Mouse (Mus musculus) neutrophil, adult 5-6 weeks (primary cell): ENCODE measurements around the gene Cs. TPM values are rescaled to one million over a fixed set of nuclear protein-coding genes. Genes with fewer than 3 reads are reported as not detected.
"Not testable (repeated sequence)": the region's sequence is repeated elsewhere in the genome, so short reads cannot be mapped to it uniquely, and the experiment has no call there.

Experiments used
- ATAC-seq: fragments of 151-379, 151-347 bp; 2 replicates; pipeline ENCODE4 v1.8.0; 2017; ENCODE audit warnings: mild to moderate bottlenecking, moderate TSS enrichment; ENCODE audit not compliant: insufficient number of reproducible peaks, poor library complexity, low FRiP score, severe bottlenecking; ENCODE audit errors: extremely low read depth
- total RNA-seq: library from RNA; stranded (forward); fragments of 200-1000 nt; gene quantifications from 2 replicates; pipeline ENCODE4 v1.2.3, GENCODE M21; 2017

Cs gene
- total RNA-seq = 82.9 and 84.7 TPM in 2 replicates

DNA sequence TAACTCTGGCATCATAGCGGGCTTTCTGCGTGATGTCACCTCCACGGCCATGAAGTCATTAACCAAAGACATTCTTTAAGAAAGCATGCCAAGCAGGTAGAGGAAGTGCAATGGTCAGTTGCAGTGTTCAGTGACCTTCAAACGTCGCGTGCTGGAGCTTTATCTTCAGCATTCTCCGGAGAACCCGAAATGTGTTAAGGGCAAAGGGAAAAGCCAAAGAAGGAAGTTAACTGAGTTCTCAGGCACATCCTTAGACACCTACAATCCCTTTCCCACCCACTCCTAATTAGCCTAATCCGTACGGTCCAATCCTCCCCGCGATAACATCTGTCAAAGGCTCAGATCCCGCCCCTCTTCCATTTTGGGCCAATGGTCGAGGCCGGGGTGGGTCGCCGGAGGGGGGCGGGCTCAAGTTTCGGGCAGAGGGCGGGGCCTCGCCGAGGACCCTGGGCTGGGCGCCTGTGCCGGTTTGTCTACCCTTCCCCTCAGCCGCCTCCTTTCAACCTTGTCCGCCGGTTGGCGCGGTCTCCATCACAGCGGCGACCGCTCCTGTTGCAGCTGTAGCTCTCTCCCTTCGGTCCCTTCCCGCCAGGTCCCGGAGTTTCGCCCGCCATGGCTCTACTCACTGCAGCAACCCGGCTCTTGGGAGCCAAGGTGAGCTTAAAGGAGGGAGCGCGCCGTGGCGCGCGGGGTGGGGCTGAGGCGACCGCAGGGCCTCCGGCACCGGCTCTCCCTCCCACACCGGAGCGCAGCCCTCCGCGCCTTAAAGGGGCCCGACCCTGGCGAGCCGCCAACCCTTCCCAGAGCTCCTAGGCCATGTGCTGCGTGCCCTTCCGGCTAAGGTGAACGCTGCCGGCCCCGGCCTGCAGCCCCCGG is at the start of gene Cs:
Cs (plus strand) TSS at position 429 of the 876 bp plus-strand sequence.
- ATAC-seq = peak; percentile 95

DNA sequence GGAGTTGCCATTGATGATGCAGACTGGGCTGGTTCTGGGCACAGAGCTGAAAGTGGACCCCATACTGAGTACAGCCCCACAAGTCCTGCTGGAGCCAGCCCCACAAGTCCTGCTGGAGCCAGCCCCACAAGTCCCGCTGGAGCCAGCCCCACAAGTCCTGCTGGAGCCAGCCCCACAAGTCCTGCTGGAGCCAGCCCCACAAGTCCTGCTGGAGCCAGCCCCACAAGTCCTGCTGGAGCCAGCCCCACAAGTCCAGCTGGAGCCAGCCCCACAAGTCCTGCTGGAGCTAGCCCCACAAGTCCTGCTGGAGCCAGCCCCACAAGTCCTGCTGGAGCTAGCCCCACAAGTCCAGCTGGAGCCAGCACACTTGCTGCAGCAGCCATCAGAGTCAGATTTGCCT is 46.9 kb upstream of the Cs start:
- not testable (repeated sequence) for ATAC-seq

DNA sequence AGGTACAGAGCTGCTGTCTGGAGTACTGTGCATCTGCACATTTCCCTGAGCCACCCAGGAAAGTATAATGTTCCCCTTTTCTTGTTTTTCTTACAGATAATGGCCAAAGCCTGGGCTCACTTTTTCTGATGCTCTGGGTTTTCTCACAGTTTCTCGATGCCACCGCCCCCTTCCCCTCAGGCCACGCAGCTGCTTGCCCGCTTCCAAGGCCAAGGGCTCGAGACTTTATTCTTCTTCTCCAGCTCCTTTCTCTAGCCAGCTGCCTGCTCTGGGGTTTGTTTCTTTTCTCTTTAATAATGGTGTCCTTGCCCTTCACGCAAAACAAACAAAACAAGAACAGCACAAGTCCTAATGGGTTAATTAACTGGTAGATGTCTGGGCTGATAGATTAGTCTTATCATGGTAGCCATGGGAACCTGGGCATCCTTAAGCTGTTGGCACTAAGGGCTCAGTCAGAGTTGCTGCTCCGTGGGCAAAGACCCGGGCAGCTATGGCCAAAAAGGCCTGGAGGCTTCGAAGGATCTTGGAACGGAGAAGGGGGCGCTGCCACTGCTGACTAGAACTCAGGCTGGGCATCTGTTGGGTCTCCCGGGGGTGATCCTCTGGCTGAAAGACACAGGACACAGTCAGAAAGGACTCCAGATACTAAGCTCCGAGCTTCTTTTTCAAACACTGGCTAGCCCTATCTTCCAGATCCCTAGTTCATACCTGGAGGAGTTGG is 41.0 kb upstream of the Cs start:
- ATAC-seq = no peak

DNA sequence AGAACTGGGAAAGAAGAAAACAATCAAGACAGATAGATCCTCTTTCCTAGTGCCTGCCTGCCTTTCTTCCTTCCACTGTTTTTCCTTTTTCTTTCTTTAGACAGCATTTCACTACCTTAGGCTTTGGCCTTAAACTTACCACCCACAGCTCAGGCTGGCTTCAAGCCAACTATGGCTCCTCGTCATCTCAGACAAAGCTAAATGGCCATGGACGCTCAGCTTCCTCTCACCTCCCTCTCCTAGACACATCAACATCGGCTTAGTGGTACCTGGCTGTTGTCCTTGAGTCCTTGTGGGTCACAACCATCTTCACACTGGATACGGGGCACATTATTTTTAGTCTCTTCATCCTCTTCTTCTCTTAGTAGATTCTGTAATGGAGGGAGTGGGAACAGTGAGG is 40.3 kb upstream of the Cs start:
- no peak for ATAC-seq

DNA sequence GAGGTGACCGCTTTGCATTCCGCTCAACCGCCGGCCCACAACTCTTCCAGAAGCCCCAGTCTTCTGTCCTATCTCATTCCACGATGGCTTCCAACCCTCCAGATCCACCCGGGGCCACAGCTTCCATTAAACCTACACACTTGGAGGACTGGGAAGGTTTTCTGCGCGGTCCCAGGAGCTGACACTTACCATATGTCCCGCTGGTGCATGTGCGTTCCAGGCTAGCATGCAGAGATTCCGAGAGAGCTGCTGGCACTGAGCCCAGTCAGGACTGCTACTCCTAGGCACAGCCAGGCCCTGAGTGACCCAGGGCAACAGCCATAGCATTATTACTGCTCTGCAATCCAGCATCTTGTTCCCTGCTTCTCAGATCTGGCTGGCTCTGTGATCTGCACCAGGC is 39.9 kb upstream of the Cs start:
- no peak for ATAC-seq

DNA sequence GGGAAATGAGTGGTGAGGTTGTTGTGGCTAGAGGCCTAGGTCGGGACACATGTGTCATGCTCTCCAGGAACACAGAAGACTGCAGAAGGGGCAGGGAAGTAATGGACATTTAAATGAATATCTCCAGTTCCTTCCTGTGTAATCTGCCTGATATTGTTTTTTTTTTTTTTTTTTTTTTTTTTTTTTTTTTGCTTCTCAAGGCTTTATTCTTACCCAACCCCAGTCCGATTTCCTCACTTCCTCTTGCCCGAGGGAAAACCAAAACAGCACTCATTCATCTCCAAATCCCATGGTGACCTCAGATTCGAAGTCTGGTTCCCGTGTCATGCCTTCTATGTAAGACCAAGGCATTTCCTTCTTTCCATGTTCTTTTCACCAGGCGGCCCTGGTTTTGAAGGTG is 39.3 kb upstream of the Cs start:
- no peak for ATAC-seq

DNA sequence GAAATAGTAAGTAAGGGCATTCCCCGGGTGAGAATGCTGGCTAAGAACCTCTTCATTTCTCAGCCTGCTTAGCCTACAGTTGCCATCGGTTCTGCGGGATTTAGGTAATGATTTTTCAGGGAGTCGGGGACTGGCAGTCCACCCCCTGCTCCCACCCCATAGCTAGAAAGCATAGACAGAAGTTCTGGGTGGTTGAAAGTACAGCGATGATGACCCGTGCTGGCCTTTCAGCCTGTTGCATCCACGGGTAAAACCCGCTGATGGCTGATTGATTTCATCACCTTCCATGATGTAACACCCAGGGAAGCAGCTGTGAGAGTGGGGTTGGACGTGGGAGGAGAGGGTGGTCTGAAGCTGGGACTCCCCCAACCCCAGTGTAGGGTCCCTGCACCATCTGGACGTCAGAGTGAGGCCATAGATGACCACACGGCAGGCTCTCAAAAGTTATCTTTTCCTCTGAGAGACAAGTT is 38.8 kb upstream of the Cs start, which contains the start of gene Il23a:
Il23a (minus strand) TSS at position 51 of the 470 bp plus-strand sequence.
- no peak for ATAC-seq

DNA sequence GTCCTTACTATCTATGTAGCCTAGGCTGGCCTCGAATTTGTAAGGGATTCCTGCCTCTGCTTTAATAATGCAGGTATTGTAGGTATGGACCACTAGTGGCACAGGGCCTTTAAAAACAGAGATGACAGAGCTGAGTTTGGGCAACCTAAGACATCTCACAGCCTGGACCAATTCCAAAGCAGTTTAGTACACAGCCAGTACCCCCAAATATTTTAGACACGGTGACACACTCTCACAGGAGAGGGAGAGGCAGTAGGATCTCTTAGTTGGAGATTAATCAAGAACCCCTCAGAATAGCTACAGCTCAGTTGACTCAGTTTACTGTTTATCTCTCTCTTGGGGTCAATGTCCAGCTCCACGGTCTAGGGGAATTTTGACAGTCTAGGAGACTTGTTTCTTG is 35.2 kb upstream of the Cs start:
- no peak for ATAC-seq

DNA sequence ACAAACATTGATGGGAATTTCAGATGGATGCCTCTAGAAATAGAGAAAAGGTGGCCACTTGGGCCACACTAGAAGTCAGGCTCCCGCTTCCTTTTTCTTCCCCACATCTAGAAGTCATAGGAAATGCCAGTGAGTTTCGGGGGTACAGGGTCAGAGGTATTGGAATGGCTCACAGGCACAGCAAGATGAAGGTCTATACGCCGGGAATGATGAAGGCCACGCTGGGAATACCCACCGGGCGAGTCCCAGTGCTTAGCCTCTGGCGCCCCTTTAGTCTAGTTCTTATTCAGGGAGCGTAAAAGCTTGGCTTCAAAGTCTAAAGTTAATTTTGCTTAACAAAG is 34.8 kb upstream of the Cs start:
- ATAC-seq = no peak

DNA sequence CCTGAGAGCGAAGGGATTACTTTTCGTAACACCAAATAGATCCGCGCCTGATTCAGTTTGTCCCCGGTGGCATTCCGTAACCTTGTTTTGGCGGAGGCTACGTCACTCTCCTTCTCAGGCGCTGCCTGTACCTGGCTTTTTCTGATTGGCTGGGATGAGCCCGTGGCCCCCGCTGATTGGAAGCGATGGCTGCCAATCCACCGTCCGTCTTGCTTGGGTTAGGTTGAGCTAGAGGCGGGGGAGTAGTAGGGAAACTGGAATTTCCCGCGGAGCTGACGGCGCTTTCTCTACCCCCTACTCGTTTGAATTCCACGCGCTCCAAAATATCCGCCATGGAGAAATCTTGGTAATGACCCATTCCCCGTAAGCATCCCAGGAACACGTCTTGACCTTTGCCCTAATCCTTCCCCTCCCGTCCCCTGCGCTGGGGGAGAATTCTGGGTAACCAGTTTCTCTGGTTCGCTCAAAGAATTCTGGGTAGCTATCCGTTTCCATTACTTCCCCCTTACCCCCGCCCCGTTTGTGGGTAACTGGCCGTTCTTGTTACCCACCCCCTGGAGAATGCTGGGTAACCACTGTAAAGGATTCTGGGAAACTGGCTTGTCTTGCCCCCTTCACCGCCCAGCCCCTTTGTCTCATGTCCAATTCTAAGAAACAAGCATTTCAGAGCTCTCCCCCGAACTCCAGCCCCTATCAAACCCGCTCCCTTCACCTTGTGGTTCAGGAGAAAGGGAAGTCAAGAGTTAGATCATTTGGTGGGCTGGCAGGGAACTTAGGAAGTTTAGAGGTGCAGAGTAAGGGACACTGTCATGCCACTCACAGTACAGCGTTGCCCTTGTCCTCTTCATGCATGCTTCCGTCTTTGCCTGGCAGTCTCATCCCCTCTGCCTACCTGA is 34.2 kb upstream of the Cs start, which contains the start of gene Pan2:
Pan2 (plus strand) TSS at position 210 of the 896 bp plus-strand sequence.
- peak; percentile 97 for ATAC-seq

DNA sequence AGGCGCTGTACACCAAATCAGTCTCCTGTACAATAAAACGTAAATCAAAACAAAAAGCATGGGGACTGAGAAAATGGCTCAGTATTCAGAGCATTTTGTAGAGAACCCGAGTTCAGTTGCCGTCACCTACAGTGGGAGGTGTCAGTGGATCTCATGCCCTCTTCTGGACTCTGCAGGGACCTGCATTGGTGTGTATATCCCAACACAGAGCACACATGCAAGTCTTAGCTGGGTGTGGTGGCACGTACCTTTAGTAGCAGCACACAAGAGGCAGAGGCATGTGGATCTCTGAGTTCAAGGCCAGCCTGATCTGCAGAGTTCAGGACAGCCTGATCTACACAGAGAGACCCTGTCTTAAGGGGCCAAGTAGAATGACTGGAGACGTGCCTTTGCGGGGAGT is 27.9 kb upstream of the Cs start:
- ATAC-seq = no peak

DNA sequence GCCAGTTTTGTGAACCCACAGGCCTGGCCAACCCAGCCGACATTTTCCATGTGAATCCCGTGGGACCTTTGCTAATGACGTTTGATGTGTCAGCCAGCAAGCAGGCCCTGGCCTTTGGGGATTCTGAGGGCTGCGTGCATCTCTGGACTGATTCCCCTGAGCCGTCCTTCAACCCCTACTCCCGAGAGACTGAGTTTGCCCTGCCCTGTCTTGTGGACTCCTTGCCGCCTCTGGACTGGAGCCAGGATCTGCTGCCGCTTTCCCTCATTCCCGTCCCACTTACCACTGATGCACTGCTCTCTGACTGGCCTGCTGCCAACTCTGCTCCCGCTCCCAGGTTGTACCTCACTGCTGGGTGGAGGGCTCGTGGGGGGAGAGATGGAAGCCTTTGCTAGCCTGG is 27.4 kb upstream of the Cs start:
- no peak for ATAC-seq

DNA sequence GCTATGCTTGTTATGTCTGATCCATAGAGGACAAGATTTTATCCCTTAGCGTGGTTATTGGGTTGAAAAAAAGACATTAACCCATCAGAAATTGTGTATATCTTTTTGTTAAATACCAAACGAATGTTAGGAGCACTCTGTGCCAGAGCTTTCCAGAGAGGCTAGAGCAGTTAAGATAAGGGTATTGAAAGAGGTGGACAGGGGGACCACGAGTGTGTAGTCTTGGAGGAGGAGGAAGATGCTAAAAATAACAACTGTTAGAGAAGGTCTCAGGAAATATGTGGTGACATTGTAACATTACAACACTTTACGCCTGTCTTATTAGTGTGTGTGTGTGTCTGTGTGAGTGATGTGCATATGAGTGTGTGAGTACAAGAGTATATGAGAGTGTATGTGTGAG is 26.6 kb upstream of the Cs start:
- no peak for ATAC-seq

DNA sequence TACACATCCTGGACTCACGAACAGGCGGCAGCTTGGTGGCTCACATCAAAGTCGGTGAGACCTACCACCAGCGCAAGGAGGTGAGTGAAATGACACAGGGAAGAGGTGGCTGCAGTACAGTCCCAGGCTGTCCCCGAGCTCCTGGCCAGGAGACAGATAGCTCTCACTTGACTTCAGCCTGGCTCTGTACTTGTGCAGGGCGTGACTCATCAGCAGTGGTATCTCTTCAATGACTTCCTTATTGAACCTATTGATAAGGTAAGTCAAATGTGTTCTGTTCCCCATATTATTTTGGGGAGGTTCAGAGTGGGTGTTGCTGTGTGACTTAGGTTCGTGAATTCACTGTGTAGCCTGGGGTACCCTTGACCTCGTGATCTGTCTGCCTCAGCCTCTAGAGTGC is 22.0 kb upstream of the Cs start:
- no peak for ATAC-seq

DNA sequence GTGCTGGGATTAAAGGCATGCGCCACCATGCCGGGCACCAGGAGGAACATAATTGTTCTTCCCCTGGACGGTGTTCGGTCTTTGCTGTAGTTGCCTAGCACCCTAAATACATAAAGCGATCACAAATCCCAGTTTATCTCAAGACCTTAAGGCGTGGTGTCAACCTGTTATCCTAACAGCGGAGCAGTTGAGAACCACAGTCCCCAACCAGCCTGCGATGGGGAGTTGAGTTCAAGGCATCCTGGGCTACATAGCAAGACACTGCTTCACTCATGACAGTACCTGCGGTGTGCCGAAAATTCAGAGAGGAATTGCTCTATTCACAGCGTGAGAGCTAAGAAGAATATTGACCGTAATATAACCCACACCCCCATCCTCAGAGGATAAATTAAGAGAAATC is 15.9 kb upstream of the Cs start:
- ATAC-seq = no peak

DNA sequence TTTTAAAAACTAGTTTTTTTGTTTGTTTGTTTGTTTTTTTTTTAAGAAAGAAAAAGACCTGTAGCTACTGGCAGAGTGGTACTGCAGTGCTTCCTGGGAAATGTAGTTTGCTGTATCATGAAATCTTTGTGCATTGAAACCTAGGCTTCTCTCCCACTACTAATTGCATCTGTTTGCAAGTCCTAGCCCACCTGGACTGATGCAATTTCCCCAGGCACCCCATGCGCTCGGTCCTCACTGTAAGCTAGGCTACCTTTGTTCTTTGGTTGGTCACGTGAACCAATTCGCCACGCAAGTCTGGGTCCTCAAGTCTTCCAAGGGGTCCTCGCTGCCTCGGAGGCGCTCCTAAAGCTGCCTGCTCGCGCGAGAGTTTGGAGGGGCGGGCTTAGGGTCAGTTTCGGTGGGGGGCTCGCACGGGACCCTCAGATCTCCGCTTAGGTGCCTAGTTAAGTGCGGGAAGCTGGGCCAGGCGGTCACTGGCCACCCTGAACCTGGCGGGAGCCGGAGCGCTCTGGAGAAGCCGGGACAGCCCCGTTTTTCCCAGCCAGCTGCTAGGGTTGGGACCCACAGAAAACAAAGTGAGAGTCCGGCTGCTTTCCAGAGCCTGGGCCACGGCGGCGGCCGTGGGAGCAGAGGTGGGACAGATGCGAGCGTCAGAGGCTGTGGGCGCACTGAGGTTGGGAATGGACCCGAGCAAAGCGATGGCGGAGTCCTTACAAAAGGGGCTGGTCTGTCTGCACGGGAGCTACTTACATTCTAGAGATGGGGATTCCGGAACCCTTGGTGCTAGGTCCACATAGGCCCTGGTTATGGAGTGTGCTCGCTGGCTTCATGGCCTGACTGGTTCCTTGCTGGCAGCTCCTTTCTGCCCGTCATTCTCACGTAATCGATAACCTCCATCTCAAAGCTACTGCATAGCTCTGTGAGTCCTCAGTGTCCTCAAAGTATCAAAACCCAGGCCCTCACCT is 15.1 kb upstream of the Cs start, which contains the start of gene Cnpy2:
Cnpy2 (plus strand) TSS at position 319 of the 968 bp plus-strand sequence.
- ATAC-seq = peak; percentile 72

DNA sequence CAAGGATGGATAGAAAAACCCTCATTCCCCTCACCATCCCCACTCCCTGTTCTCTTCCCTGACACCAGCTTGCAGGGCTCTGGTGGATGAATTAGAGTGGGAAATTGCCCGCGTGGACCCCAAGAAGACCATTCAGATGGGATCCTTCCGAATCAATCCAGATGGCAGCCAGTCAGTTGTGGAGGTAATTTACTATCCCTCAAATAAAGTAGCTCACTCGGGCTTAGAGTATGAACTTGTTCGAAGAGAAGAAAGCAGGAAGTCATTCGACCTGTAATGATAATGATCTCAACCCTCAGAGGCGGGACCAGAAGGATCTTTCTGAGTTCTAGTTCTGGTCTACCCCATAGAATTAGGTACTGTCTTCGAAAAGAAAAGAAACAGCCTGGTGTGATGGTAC is 14.0 kb upstream of the Cs start:
- no peak for ATAC-seq

DNA sequence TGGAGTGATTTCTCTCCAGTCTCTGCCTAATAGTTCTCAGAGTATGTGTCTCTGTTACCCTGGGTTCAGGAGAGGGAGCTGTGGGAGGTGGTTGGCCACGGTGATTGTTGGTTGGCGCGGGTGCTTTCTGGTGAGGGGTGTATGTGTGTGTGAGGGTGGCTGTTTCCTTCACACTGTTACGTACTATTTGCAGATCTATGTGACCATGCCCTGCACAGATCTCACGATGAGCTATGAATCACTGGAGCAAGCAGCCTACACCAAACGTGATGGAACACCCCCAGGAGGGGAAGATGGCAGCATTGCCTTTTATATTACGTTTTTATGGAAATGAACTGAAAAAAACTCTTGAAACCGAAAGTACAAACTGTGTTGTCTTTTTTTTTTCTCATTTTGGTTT is 10.7 kb upstream of the Cs start:
- ATAC-seq = no peak
